Mouse (Mus musculus) kidney, adult 2 months (tissue): ENCODE results near the gene Rnf20. TPM values are rescaled to one million over a fixed set of nuclear protein-coding genes. Genes with fewer than 3 reads are reported as not detected.
A peak's percentile ranks its signal among the peaks of the same experiment; 100 is the strongest.
"Not testable (repeated sequence)": the region's sequence is repeated elsewhere in the genome, so short reads cannot be mapped to it uniquely, and the experiment has no call there.

ENCODE experiments used
- DNase-seq: peaks from one replicate; pipeline ENCODE4 v3.0.0; 2021
- H3K27ac ChIP-seq: fragments of 200-500 bp; 2 replicates; pipeline ENCODE4 v1.5.1; 2012; ENCODE audit warnings: low read depth, low read length, control low read depth, inconsistent platforms; ENCODE audit not compliant: insufficient read depth
- H3K27me3 ChIP-seq: fragments of 200-500 bp; replicated peaks from 2 replicates; pipeline ENCODE4 v1.6.1; 2012; ENCODE audit warnings: mild to moderate bottlenecking, moderate library complexity, low read length, inconsistent platforms; ENCODE audit not compliant: control insufficient read depth, insufficient read depth
- H3K36me3 ChIP-seq: fragments of 200-500 bp; 2 replicates; pipeline ENCODE4 v1.6.1; 2012; ENCODE audit warnings: mild to moderate bottlenecking, moderate library complexity, low read length, inconsistent platforms; ENCODE audit not compliant: control insufficient read depth, insufficient read depth
- H3K4me1 ChIP-seq: fragments of 200-500 bp; 2 replicates; pipeline ENCODE4 v1.6.1; 2011; ENCODE audit warnings: low read length; ENCODE audit not compliant: control insufficient read depth, insufficient read depth
- H3K4me3 ChIP-seq: fragments of 200-500 bp; 2 replicates; pipeline ENCODE4 v1.5.1; 2011; ENCODE audit warnings: mild to moderate bottlenecking, low read depth, low read length, control low read depth; ENCODE audit not compliant: insufficient read depth
- CTCF ChIP-seq: fragments of 200-500 bp; conservative IDR thresholded peaks from 2 replicates; pipeline ENCODE4 v1.5.1; 2011; ENCODE audit warnings: low read depth, mild to moderate bottlenecking, control low read depth, low read length, moderate library complexity, mixed read lengths; ENCODE audit not compliant: insufficient read depth, insufficient read length
- POLR2A ChIP-seq: fragments of 200-500 bp; IDR thresholded peaks from one replicate; pipeline ENCODE4 v1.6.1; 2011; ENCODE audit warnings: low read depth, low read length, control low read depth
- WGBS: fragments of 180-500 bp; shearing (Covaris S2); methylation state at CpG from one replicate; pipeline ENCODE4 v1.1.7; 2018; 5-methylcytosine and 5-hydroxymethylcytosine counted together
- polyA plus RNA-seq: library from polyadenylated mRNA; depleted of rRNA; stranded (reverse); fragments of >200 nt; gene quantifications from 2 replicates; pipeline ENCODE4 v1.2.3, GENCODE M21; 2012

The Rnf20 gene
- polyA plus RNA-seq, 1 experiment: 15.3 TPM

GRCm38 (mm10) chr4:49622272-49622671, 9.5 kb upstream of the Rnf20 start:
- Histone ChIP-seq H3K27ac (peak overlapping the region; percentile 31; the same call in 1 of the 2 replicates), H3K4me1 (no peaks in the 10 kb centered on the region; the same call in 1 of the 2 replicates), H3K27me3 (no peaks in the 10 kb centered on the region), H3K4me3 (no peak overlapping the region), H3K36me3 (no peaks in the 10 kb centered on the region)
- no peak for TF ChIP-seq CTCF
- no peak for TF ChIP-seq POLR2A
- 57% methylated on average over 2 of the region's 2 CpGs for WGBS
- DNase-seq: no peak

- TF ChIP-seq CTCF (no peak), POLR2A (no peak)
- Histone ChIP-seq H3K36me3 (no peaks in the 10 kb centered on the region), H3K4me1 (no peaks in the 10 kb centered on the region; the same call in 1 of the 2 replicates), H3K27ac (no peak overlapping the region), H3K4me3 (no peak overlapping the region), H3K27me3 (no peaks in the 10 kb centered on the region)
- peak; percentile 56 for DNase-seq
- 48% methylated on average over 4 of the region's 4 CpGs for WGBS
These were observed 7.9 kb upstream of the Rnf20 start for GRCm38 (mm10) chr4:49623916-49624315.

- not testable (repeated sequence) for H3K4me3 ChIP-seq, DNase-seq, H3K27ac ChIP-seq, H3K27me3 ChIP-seq, H3K36me3 ChIP-seq, H3K4me1 ChIP-seq
- 94% methylated on average over 4 of the region's 4 CpGs for WGBS
These were observed 6.8 kb upstream of the Rnf20 start for GRCm38 (mm10) chr4:49624969-49625368.

GRCm38 (mm10) chr4:49626973-49627372, 4.8 kb upstream of the Rnf20 start:
- H3K4me3 ChIP-seq: no peak overlapping the region
- TF ChIP-seq POLR2A (no peak), CTCF (peak; percentile 82)
- H3K27me3 ChIP-seq: no peaks in the 10 kb centered on the region
- no peak overlapping the region for H3K27ac ChIP-seq
- no peaks in the 10 kb centered on the region; the same call in 1 of the 2 replicates for H3K4me1 ChIP-seq
- peak; percentile 85 for DNase-seq
- no peaks in the 10 kb centered on the region for H3K36me3 ChIP-seq
- WGBS: 1% methylated on average over 3 of the region's 3 CpGs

- TF ChIP-seq POLR2A (no peak), CTCF (no peak)
- WGBS: 53% methylated on average over 5 of the region's 5 CpGs
These were observed 2.9 kb upstream of the Rnf20 start for GRCm38 (mm10) chr4:49628941-49629340.

GRCm38 (mm10) chr4:49632139-49632481, 304 bp downstream of the Rnf20 start:
- WGBS: under 1% methylated on average over 30 of the region's 30 CpGs
- peak overlapping the region; percentile 54 for H3K27ac ChIP-seq
- H3K36me3 ChIP-seq: no peaks in the 10 kb centered on the region
- no peak for DNase-seq
- no peaks in the 10 kb centered on the region; the same call in 1 of the 2 replicates for H3K4me1 ChIP-seq
- H3K4me3 ChIP-seq: peak overlapping the region; percentile 96
- H3K27me3 ChIP-seq: no peaks in the 10 kb centered on the region
- TF ChIP-seq POLR2A (no peak), CTCF (no peak)

More at GRCm38 (mm10) chr4:49628941-49629340, 2.9 kb upstream of the Rnf20 start:
- DNase-seq: peak; percentile 84
- Histone ChIP-seq H3K27ac (peak overlapping the region; percentile 53; the same call in 1 of the 2 replicates), H3K4me1 (no peaks in the 10 kb centered on the region; the same call in 1 of the 2 replicates), H3K4me3 (no peak overlapping the region), H3K27me3 (no peaks in the 10 kb centered on the region), H3K36me3 (no peaks in the 10 kb centered on the region)

- H3K36me3 ChIP-seq: peaks cover 4% of the 10 kb centered on the region
- H3K27me3 ChIP-seq: no peaks in the 10 kb centered on the region
- H3K4me1 ChIP-seq: no peaks in the 10 kb centered on the region; the same call in 1 of the 2 replicates
- H3K4me3 ChIP-seq: no peak overlapping the region
- DNase-seq: no peak
- TF ChIP-seq CTCF (no peak), POLR2A (no peak)
- no peak overlapping the region for H3K27ac ChIP-seq
- WGBS: 87% methylated on average over 11 of the region's 11 CpGs
These were observed 6.0 kb downstream of the Rnf20 start for GRCm38 (mm10) chr4:49637821-49638220.

- no peaks in the 10 kb centered on the region for H3K4me1 ChIP-seq
- no peak for DNase-seq
- peaks cover 12% of the 10 kb centered on the region for H3K36me3 ChIP-seq
- no peaks in the 10 kb centered on the region for H3K27me3 ChIP-seq
- WGBS: 40% methylated on average over 2 of the region's 2 CpGs
- no peak overlapping the region for H3K4me3 ChIP-seq
- TF ChIP-seq POLR2A (no peak), CTCF (no peak)
- no peak overlapping the region for H3K27ac ChIP-seq
These were observed 8.1 kb downstream of the Rnf20 start for GRCm38 (mm10) chr4:49639913-49640312.
